Mouse (Mus musculus) intestine, embryonic 14.5 days (tissue): Measurements from ENCODE around the gene Hoxd8. TPM values are rescaled to one million over a fixed set of nuclear protein-coding genes. Genes with fewer than 3 reads are reported as not detected.

Experiments used
- ATAC-seq: fragments of 200-750 bp; cut with Nextera tagmentation; replicated peaks from 2 replicates; pipeline ENCODE4 v1.8.0; 2017; ENCODE audit warnings: low read depth, moderate number of reproducible peaks, moderate TSS enrichment, moderate library complexity; ENCODE audit not compliant: low FRiP score, low TSS enrichment
- DNase-seq: peaks from one replicate; pipeline ENCODE4 v3.0.0-alpha.2; 2018; ENCODE audit warnings: low spot score
- H3K27ac ChIP-seq: fragments of 300-500 bp; sonication (generic); 2 replicates; pipeline ENCODE4 v1.5.1; 2014; ENCODE audit warnings: low read depth, mild to moderate bottlenecking, control low read depth
- H3K27me3 ChIP-seq: fragments of 300-500 bp; sonication (generic); replicated peaks from 2 replicates; pipeline ENCODE4 v1.6.1; 2014; ENCODE audit warnings: low read length, control low read depth; ENCODE audit not compliant: control insufficient read depth, insufficient read depth
- H3K36me3 ChIP-seq: fragments of 300-500 bp; sonication (generic); 2 replicates; pipeline ENCODE4 v1.6.1; 2014; ENCODE audit warnings: low read length, control low read depth; ENCODE audit not compliant: control insufficient read depth, insufficient read depth
- H3K4me1 ChIP-seq: fragments of 300-500 bp; sonication (generic); replicated peaks from 2 replicates; pipeline ENCODE4 v1.6.1; 2014; ENCODE audit warnings: low read length, control low read depth, mixed read lengths; ENCODE audit not compliant: control insufficient read depth, insufficient read depth
- H3K4me2 ChIP-seq: fragments of 300-500 bp; sonication (generic); 2 replicates; pipeline ENCODE4 v1.6.1; 2014; ENCODE audit warnings: low read length
- H3K4me3 ChIP-seq: fragments of 300-500 bp; sonication (generic); 2 replicates; pipeline ENCODE4 v1.5.1; 2014; ENCODE audit warnings: low read depth, low read length, control low read depth, mixed read lengths
- H3K9ac ChIP-seq: fragments of 300-500 bp; sonication (generic); 2 replicates; pipeline ENCODE4 v1.6.1; 2014; ENCODE audit warnings: mild to moderate bottlenecking, low read length
- H3K9me3 ChIP-seq: fragments of 300-500 bp; sonication (generic); 2 replicates; pipeline ENCODE4 v1.6.1; 2016; ENCODE audit warnings: low read length, control low read depth; ENCODE audit not compliant: control insufficient read depth
- WGBS: fragments of 180-500 bp; shearing (Covaris S2); extraction: QIAGEN DNeasy Blood & Tissue Kit; methylation state at CpG from one replicate; pipeline ENCODE4 v1.1.7; 2014; 5-methylcytosine and 5-hydroxymethylcytosine counted together
- polyA plus RNA-seq: library from polyadenylated mRNA; unstranded; fragments of >200 nt; fragmentation: Nextera tagmentation; extraction: Ambion mirVana; gene quantifications from 2 replicates; pipeline ENCODE4 v1.2.1, GENCODE M21; 2014

Gene Hoxd8
- polyA plus RNA-seq, 1 experiment from 2014 or later: 6.1 TPM

GRCm38 (mm10) chr2:74740311-74741091 is 36.1 kb downstream of the Hoxd8 start:
- DNase-seq: peak; percentile 76
- Histone ChIP-seq H3K27me3 (peaks cover 88% of the 10 kb centered on the region), H3K36me3 (no peaks in the 10 kb centered on the region), H3K9ac (peak overlapping the region; percentile 40), H3K9me3 (no peaks in the 10 kb centered on the region), H3K4me3 (peak overlapping the region; percentile 25), H3K4me2 (peak overlapping the region; percentile 47), H3K27ac (peak overlapping the region; percentile 75), H3K4me1 (0 out of 2 replicates have a peak, but pooled peaks cover 3% of the 10 kb centered on the region)
- ATAC-seq: peak; percentile 54
- 3% methylated on average over 43 of the region's 43 CpGs for WGBS

GRCm38 (mm10) chr2:74741252-74741978 is 37.0 kb downstream of the Hoxd8 start:
- H3K27me3 ChIP-seq: peaks cover 88% of the 10 kb centered on the region
- WGBS: 39% methylated on average over 2 of the region's 3 CpGs
- H3K27ac ChIP-seq: no peak overlapping the region
- H3K4me2 ChIP-seq: no peak overlapping the region
- H3K36me3 ChIP-seq: no peaks in the 10 kb centered on the region
- H3K9me3 ChIP-seq: no peaks in the 10 kb centered on the region
- no peak for ATAC-seq
- H3K4me3 ChIP-seq: no peak overlapping the region
- DNase-seq: peak; percentile 65
- H3K4me1 ChIP-seq: no peaks in the 10 kb centered on the region
- H3K9ac ChIP-seq: no peak overlapping the region

- Histone ChIP-seq H3K36me3 (no peaks in the 10 kb centered on the region), H3K27ac (no peak overlapping the region), H3K4me2 (no peak overlapping the region), H3K27me3 (peaks cover 87% of the 10 kb centered on the region), H3K4me3 (no peak overlapping the region), H3K9ac (no peak overlapping the region), H3K4me1 (no peaks in the 10 kb centered on the region), H3K9me3 (no peaks in the 10 kb centered on the region)
- ATAC-seq: no peak
- DNase-seq: no peak
Observed at GRCm38 (mm10) chr2:74741979-74742277, 37.5 kb downstream of the Hoxd8 start.

- H3K27ac ChIP-seq: peak overlapping the region; percentile 51; the same call in 1 of the 2 replicates
- H3K9me3 ChIP-seq: no peaks in the 10 kb centered on the region
- ATAC-seq: 0 out of 2 replicates have a peak, but pooled peaks have one; percentile 4
- peak overlapping the region; percentile 36 for H3K9ac ChIP-seq
- WGBS: 23% methylated on average over 6 of the region's 6 CpGs
- H3K4me2 ChIP-seq: peak overlapping the region; percentile 30; the same call in 1 of the 2 replicates
- peaks cover 85% of the 10 kb centered on the region for H3K27me3 ChIP-seq
- no peaks in the 10 kb centered on the region for H3K36me3 ChIP-seq
- no peaks in the 10 kb centered on the region for H3K4me1 ChIP-seq
- peak overlapping the region; percentile 32; the same call in 1 of the 2 replicates for H3K4me3 ChIP-seq
- peak; percentile 55 for DNase-seq
Observed at GRCm38 (mm10) chr2:74745540-74746297, 41.3 kb downstream of the Hoxd8 start.

GRCm38 (mm10) chr2:74746298-74746921 is 42.0 kb downstream of the Hoxd8 start:
- H3K9ac ChIP-seq: peak overlapping the region; percentile 36
- no peak for ATAC-seq
- 16% methylated on average over 58 of the region's 58 CpGs for WGBS
- no peaks in the 10 kb centered on the region for H3K9me3 ChIP-seq
- no peaks in the 10 kb centered on the region for H3K4me1 ChIP-seq
- H3K36me3 ChIP-seq: no peaks in the 10 kb centered on the region
- H3K4me3 ChIP-seq: peak overlapping the region; percentile 32
- H3K27ac ChIP-seq: peak overlapping the region; percentile 51; the same call in 1 of the 2 replicates
- peak overlapping the region; percentile 30 for H3K4me2 ChIP-seq
- peaks cover 87% of the 10 kb centered on the region for H3K27me3 ChIP-seq
- DNase-seq: peak; percentile 69

GRCm38 (mm10) chr2:74747006-74747405 is 42.6 kb downstream of the Hoxd8 start:
- Histone ChIP-seq H3K27me3 (peaks cover 87% of the 10 kb centered on the region), H3K36me3 (no peaks in the 10 kb centered on the region), H3K27ac (peak overlapping the region; percentile 19; the same call in 1 of the 2 replicates), H3K4me2 (peak overlapping the region; percentile 30), H3K9me3 (no peaks in the 10 kb centered on the region), H3K4me1 (no peaks in the 10 kb centered on the region), H3K9ac (peak overlapping the region; percentile 36; the same call in 1 of the 2 replicates), H3K4me3 (peak overlapping the region; percentile 32)
- WGBS: 18% methylated on average over 24 of the region's 24 CpGs
- ATAC-seq (0 out of 2 replicates have a peak, but pooled peaks have one; percentile 2), DNase-seq (peak; percentile 73)

GRCm38 (mm10) chr2:74747661-74748141 is 43.3 kb downstream of the Hoxd8 start:
- Histone ChIP-seq H3K36me3 (no peaks in the 10 kb centered on the region), H3K27me3 (peaks cover 87% of the 10 kb centered on the region), H3K4me1 (0 out of 2 replicates have a peak, but pooled peaks cover 3% of the 10 kb centered on the region), H3K4me3 (peak overlapping the region; percentile 32; the same call in 1 of the 2 replicates), H3K9ac (peak overlapping the region; percentile 36; the same call in 1 of the 2 replicates), H3K27ac (peak overlapping the region; percentile 39; the same call in 1 of the 2 replicates), H3K9me3 (no peaks in the 10 kb centered on the region), H3K4me2 (no peak overlapping the region)
- WGBS: 44% methylated on average over 11 of the region's 11 CpGs
- peak; percentile 70 for DNase-seq
- ATAC-seq: no peak
